Mouse (Mus musculus): ENCODE data around the gene Tmem125.
A peak's percentile ranks its signal among the peaks of the same experiment; 100 is the strongest.
"Not testable (repeated sequence)": the region's sequence is repeated elsewhere in the genome, so short reads cannot be mapped to it uniquely, and the experiment has no call there.

The Tmem125 gene

DNA sequence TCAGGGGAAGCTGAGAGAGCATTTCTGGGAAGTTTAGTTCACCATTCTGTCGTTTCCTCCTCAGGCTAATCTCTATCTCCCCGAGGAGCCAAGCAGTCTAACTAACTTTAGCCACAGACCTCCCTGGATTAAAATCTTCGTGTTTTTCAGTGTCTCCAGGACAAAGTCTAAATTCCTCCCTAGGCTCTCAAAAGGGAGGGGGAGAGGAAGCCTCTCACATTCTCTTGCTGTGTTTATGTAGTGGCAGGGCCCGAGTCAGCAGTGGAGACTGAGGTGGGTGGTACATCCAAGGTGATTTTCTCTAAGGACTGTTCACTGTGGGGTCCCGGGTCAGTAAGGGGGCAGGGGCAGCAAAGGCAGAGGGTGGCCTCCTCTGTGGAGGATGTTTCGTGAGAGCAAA lies 6.0 kb downstream of the Tmem125 start:
- no peak for ATAC-seq (ENCODE audit: low TSS enrichment)

DNA sequence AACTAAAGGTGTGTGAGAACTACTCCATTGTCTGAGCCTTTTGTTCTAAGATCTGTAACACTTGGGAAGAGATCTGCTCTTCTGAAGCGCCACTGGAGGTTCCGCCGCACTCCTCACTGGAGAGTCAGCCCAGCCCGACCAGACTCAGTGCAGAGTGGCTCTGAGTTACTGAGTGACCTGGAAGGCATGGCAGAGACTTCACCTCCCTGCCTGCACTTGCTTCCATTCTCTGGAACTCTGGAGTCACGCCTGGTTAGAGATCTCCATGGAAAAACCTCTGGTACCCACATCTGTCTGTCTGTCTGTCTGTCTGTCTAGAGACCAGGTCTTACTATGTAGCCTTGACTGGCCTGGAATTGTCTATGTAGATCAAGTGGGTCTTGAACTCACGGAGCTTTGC lies 8.2 kb downstream of the Tmem125 start:
- ATAC-seq (ENCODE audit: low TSS enrichment): no peak

DNA sequence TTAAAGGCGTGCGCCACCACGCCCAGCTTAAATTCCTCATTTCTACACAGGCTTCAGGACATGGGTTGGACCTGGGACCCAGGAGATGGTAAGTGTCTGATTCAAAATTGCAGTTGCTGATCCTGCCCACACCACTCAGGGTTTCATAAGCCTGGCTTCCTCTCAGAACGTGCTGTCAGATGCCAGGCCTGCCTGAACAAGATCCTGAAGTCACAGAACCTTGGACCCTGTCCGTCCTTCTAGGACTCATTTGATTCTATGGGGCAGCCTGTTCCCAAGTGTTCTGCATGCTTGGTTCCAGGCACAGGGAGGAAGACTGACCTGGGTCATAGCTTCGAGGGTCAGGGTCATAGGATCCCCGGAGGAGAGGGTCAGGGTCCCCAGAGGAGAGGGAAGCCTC lies 10.2 kb downstream of the Tmem125 start:
- no peak for ATAC-seq (ENCODE audit: low TSS enrichment)

DNA sequence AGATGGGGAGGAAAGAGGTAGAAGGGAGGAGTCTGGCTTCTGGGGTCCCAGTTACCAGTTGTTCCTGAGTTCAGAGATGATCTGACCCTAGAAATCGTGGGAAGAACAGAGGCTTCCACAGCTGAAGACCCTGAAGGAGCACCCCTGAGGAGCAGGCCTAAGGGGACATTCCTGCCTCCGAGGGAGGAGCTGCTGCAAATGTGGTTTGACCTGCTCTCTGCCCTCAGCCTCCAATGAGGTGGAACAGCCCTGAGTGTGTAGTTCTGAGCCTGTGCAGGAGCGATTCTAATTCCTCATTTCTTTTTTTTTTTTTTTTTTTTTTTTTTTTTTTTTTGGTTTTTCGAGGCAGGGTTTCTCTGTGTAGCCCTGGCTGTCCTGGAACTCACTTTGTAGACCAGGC lies 10.7 kb downstream of the Tmem125 start:
- no peak for ATAC-seq (ENCODE audit: low TSS enrichment)

DNA sequence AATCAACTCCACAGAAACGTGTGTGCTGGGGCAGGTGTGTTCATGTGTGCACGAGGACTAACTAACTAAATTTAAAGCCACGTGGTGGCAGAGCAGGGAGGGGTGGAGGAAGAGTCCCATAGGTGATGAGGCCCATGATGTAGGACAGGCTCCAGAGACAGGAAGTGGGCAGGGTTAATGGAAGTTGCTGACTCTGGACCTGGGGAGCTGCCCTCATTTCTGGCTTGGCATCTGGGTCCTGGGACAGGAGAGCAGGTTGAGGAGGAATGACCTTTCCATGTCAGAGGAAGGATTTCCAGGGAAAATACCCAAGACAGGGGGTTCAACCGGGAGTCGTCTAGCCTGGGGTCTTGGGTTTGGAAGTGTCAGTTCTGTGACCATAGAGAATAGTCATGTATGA lies 11.2 kb downstream of the Tmem125 start:
- ATAC-seq (ENCODE audit: low TSS enrichment): no peak

DNA sequence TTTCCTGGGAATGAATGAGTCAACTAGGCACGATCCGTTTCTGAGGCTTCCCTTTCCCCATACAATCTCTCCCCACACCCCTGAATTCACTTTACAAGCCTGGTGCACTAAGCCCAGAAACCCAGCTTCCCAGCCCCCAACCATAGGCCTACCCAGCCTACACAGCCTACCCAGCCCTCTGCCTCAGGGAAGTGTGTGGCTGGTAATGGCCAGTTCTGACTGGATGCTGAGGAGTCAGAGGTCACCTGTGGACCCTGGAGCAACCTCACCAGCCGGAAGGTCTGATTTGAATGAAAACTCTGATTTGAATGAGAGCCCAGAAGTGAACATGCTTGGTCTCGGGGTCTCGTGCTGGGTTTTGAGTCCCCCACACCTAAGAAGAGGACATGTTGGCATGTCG lies 16.1 kb downstream of the Tmem125 start:
- ATAC-seq (ENCODE audit: low TSS enrichment): no peak

DNA sequence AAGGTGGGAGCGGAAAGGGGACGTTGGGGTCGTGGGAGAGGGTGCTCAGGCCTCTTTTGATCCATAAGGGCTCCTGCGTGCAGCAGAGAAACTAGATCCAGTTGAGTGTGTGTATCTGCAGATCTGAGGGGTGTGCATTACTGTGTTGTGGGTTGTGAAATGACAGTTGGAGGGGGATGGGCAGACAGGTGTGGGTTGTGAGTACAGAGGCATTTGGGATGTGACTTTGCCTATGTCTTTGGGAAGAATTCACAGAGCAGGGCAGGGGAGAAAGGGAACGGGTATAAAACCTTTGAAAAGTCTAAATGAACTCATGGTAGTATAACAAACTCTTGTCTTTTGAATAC lies 16.5 kb downstream of the Tmem125 start:
- no peak for ATAC-seq (ENCODE audit: low TSS enrichment)

DNA sequence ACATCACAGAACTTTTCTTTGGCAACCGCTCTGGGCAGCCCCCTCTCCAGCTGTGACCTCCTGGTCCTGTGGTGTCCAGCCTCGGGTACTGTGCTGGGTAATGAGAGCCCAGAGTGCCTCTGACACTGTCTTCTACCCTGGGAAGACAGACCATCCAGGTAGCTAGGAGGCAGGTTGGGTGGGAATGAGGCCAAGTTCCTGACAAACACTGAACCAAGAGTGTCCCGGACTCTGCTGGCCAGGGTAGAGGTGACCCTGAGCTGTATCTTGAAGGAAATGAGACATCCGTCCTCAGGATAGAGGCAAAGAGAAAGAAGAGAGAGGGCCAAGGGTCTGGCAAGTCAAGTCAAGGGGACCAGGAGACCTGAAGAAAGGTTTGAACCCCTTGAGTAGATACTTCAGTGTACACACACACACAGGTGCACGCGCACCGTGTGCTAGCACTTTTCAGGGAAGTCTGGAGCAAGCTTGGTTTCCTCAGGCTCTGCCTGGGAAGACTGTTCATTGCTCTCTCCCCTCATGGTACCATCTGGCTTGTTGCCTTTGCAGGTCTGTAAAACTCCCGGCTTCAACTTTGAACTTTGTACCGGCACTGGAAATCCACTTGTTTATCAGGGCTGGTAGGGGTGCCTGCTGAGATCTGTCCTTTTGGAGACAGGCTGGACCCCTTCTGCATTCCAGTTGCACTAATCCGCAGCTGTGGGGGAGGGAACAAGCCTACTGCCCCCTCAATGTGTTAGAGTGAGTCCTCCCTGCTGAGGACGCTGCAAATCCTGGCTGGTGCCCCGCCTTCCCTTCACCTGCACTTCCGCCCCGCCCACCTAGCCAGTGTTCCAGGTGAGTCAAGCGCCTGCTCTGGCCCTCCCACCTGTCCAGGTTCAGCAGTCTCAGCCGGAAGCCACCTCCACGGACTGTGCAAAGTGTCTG lies 17.2 kb downstream of the Tmem125 start, which contains the start of gene 2610528J11Rik:
Gene 2610528J11Rik (plus strand): TSS at position 592 of the 927 bp plus-strand sequence.
- ATAC-seq (ENCODE audit: low TSS enrichment): no peak

DNA sequence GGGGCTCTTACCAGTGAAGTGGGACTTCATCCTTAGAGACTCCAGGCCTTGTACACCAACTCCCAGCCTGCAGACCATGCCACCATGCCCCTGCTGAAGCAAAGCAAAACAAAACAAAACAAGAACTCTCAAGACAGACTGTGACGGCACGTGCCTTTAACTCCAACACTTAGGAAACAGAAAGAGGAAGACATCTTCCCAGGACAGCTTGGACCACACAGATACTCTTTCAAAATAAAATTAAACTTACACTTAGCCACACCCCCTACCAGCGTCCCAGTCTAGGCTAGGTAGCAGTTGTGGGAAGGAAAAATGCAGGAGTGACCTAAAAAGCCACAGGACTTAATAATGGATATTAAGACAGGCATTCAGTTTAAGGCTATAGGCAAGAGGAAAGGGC lies 18.1 kb downstream of the Tmem125 start:
- no peak for ATAC-seq (ENCODE audit: low TSS enrichment)

DNA sequence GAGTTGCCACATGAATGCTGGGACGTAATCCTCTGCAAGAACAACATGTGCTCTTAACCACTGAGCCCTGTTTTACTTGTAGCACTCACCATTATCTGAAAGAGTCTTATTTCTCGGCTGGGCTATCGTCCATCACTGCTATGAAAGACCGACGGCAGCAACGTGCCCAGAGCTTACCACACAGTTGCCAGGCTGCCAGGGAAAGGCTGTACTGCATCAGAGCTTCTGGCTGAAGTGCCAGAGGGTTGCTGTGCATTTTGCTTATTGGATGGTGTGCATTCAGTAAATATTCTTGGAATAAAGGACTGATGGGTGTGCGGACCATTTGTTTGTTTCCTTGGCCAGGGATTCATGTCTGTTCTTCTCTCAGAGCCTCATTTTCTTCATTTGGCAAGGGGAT lies 19.9 kb downstream of the Tmem125 start:
- ATAC-seq (ENCODE audit: low TSS enrichment): no peak; the same call in 1 of the 2 replicates

DNA sequence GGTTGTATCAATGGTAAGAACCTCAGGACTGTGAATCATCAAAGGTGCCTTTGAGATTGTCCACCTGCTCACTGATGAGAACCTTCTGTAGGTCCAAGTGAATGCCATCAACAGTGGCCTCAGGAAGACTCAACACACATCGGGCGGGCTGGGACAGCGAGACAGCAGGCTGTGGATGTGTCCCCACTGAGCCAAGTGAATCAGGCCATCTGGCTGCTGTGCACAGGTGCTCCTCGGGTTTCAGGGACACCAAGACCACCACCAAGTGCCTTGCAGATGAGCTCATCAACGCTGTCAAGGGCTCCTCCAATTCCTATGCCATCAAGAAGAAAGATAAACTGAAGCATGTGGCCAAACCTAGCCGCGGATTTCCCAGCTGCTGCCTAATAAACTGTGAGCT lies 21.6 kb downstream of the Tmem125 start:
- ATAC-seq (ENCODE audit: low TSS enrichment): no peak

DNA sequence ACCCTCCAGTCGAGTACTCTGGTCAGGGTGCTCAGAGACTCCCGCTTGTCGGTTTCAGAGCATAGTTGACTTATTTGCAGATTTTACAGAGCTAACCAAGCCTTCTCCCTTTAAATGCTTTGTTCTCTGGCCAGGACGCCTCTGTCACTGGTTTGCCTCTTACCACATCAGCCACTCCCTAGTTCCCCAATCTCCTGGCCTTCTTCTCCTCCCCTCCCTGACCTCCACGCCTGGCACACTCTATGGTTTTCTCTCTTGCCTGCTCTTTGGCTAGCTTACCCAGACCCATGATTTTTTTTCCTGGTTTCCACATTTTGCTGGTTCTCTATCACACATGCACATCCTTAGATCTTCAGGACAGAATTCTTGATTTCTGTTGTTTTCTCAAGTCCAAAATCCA lies 25.6 kb downstream of the Tmem125 start:
- ATAC-seq (ENCODE audit: low TSS enrichment): no peak

DNA sequence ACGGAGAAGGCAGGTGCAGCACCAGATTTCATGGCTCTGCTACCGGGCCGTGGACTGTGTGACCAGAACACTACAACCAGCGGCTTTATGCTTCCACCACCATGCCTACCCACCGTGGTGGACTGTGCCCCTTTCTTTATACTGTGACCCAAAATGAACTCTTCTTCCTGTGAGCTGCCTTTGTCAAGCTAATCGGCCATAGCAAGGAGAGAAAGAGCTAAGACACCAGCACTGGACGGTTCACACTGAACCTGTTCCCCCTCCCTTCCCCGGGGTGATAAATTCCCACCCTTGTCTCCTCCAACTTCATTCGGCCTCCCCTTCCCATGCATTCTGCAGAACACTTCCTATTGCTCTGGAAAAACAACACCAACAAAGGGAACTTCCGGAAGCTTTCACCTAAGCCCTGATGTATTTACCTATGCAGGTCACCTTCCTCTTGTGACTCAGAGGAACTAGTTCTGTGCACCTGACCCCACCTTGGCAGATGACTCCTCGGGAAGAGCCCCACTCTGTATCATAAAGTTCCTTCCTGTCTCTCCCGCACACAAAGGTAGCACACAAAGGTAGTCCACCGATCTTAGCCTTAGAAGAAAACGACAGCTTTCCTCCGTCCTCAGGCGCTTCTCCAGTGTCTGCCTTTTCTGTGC lies 26.2 kb downstream of the Tmem125 start:
- no peak for ATAC-seq (ENCODE audit: low TSS enrichment)

DNA sequence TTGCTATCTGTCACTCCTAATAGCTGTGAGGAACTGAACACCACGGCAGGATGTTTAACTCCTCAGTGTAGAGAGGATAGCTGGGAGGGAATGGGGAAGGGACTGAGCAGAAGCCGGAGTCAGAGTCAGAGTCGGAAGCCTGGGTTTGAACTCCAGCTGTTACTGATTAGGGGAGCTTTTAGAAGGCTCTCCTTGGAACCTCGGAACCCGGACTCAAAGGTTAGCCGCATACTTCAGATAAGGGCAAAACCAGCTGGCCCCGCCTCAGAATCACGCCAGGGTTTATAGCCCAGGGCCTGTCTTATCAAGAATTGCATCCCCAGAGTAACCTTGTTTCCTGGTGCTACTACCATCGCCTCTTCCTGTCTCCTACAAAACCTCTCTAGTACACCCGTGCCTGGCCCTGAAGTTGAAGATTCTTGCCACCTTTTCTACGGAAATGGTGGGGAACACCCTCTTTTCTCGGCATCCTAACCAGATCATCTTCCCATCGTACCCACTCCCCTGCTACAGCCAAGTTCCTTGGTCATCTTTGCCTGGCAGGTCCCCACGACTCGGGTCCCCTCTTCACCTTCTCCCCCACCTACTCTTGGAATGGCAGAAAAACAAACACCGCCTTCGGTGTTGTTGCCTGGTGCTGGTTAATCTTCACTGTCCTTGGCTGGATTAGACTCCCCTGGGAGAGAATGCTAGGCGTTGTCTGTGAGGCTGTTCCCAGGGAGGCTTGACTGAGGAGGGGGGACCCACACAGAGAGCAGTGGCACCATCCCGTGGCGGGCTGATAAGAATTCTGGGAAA lies 26.9 kb downstream of the Tmem125 start:
- no peak for ATAC-seq (ENCODE audit: low TSS enrichment)

DNA sequence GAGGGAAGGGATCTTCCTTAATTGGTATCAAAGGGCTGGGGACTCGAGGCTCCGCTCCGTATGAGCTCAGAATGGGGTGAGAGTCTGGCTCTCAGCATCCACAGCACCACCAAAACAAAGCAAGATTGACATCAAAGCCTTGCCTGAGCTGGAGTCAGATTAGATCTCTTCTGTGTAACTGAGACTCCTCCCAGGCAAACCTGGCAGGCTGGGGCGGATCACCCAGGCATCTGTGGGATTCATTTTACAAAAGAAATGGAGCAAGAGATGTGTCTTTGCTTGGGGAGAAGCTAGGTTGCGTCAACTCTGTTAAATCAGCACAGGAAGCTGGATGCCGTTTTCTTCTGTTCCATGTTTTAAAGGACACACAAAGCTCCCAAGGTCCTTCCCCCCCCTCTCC lies 34.8 kb downstream of the Tmem125 start:
- ATAC-seq (ENCODE audit: low TSS enrichment): no peak

DNA sequence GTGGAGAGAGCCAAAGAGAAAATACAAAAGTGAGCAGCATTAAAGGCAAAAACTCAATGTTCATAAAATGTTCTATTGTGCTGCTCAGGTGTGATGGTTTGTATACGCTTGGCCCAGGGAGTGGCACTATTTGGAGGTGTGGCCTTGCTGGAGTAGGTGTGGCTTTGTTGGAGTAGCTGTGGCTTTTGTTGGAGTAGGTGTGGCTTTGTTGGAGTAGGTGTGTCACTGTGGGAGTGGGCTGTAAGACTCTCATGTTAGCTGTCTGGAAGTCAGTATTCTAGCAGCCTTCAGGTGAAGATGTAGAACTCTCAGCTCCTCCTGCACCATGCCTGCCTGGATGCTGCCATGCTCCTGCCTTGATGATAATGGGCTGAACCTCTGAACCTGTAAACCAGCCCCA lies 36.7 kb downstream of the Tmem125 start:
- ATAC-seq (ENCODE audit: low TSS enrichment): not testable (repeated sequence)

DNA sequence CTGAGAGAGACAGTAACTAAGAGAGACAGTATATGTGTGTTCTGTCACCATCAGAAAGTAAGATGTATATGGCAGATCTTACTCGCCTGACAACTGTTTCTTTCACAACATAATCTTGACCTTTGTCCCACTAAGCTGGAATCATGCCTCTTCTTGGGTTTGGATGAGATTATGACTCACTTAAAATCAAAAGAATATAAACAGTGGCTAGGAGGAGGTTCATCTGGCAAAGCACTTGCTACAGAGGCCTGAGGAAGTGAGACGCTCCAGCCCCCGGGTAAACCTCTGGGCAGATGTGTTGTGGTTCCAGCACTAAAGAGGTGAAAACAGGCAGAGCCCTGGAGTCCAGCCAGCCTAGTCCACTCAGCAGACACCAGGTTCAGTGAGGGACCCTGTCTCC lies 38.3 kb downstream of the Tmem125 start:
- no peak for ATAC-seq (ENCODE audit: low TSS enrichment)

DNA sequence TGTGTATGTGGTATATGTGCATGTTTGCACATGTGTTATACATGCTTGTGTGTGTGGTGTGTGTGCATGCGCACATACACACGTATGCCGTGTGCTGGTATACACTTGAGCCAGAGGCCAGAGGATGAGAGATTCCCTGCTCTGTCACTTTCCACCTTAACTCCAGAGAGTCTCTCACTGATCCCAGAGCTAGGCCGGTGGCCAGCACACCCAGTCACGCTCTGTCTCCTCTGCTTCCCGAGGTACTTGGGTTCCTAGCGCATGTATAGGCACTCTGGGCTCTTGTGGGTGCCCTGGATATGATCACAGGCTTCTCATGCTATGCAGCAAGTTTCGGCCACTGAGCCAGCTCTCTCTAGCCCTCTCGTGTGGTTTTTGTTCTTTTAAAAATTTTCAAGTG lies 43.1 kb downstream of the Tmem125 start:
- ATAC-seq (ENCODE audit: low TSS enrichment): no peak

DNA sequence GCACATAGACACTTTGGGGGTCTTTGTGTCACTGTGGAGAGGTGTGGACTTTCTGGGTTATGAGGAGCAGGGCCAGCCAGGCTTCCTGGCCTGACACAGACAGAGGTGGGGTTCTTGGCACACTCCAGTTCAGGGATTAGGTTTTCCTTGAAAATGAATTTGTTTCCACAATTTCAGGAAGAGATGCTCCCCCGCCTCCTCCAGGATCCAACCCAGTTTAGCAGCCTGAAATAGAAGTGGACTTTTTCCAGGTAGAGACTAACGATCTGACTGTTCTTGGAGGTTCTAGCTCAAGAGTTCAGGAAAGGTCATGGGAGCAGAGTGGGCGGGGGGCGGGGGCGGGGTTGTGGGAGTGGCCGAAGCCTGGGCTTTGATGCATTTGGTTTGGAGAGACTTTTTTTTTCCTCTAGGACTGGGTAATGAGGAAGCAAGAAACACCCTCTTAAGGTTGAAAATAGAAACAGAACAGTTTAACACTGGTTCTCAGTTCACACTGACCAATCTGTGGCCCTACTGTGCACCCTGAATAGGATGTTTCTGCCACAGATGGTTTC lies 43.6 kb downstream of the Tmem125 start:
- peak; percentile 55; the same call in 1 of the 2 replicates for ATAC-seq (ENCODE audit: low TSS enrichment)

All from frontal cortex, adult (tissue).